Mouse (Mus musculus) urinary bladder, postnatal 10 days (tissue): ENCODE measurements around the gene Hoxd11.

Source experiments
- DNase-seq: peaks from one replicate; pipeline ENCODE4 v3.0.0; 2022; ENCODE audit warnings: low spot score

The Hoxd11 gene

DNA sequence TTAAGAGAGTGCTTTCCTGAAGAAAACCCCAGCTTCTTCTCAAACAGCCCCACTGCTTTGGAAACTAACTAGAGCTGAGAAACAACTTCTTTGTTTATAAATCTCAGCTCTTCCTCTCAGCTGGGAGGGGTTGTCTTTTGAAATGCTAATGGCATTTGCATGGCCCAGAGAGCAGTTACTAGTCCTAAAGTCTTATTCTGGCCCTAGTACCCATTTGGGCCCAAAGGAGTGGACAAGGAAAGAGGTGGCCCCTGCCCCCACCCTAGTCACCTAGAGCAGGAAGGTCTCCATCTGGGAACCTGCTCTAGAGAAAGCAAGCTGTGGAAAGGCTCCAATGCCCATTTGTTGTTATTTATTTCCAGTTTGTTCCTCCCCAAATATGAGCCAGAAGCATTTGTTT lies 51.7 kb downstream of the Hoxd11 start:
- DNase-seq = no peak

DNA sequence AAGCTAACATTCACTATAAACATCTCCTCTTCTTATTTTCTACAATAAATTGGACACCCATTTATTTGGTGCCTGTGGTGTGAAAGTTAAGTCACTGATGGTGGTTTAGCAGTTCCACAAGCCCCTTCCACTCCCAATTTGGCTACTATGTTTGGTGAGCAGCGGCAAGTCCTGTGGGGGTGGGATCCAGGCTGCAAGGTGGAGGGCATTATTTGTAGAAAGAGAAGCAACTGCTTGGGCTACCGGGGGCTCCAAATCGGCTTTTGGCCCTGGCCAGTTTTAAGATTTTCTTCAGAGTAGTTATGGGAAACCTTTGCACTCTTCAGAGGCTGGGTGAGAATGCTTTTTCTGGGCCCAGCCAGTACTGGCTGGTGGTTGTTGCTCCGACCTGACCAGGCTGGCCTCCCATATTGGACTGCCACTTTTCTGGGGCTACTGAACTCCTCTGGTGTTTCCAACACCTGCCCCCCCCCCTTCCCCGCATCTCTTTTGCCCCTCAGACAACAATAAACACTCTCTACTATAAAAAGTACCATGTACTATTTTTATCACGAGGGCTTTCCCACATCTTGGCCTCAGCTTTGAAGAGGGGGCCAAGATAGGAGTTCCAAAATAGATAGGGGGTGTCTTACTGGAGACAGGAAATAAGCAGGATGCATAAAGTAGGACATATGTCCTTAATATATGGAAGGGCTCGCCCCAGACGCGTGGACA lies 52.6 kb downstream of the Hoxd11 start:
- no peak for DNase-seq

DNA sequence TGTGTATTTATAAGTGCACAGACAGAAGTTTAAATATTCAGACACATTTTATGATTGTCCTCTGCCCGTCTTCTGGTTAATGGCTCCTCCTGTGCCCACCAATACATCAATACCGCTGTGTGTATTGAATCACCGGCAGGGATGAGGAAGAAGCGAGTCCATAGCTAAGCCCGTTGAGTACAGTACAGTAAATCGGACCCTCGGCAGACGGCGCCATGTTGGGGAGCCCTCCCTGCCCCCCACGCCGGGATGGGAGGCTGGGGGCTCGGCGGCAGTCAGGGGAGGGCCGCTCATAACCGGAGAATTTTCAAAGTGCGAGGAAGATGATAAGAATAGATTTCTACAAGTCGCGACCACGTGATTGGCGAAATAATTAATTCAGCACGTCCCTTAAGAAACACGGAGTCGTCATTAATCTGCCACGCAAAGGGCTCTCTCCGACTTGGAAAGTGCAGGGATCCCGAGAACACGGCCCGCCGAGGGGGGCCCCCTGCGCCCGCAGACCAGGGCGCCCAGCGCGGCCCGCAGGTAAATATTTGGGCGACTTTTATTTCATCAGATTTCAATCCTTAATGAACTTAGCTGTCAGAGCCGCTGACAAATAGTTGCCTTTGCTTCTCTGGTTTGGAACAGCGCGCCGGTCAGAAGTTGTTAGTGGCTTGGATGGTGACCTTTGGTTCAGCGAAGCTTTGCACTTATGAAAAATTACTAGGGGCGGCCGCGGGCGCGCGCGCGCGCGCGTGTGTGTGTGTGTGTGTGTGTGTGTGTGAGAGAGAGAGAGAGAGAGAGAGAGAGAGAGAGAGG lies 53.4 kb downstream of the Hoxd11 start:
- DNase-seq = no peak

DNA sequence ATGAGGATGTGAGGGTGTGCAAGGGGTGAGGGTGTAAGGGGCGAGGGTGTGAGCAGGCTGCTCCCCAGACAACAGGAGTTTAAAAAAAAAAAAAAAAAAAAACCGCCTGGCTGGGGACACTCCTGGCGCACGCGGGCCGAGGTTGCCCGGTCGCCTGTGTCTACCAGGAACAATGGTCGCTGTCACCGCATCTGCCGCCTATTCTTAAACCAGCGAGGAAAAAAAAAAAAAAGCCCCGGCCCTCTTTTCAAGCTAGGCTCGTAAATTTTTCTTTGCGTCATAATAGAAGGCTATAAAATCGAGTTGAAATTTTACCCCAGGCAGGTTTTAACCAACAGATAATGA lies 53.9 kb downstream of the Hoxd11 start:
- DNase-seq = no peak

DNA sequence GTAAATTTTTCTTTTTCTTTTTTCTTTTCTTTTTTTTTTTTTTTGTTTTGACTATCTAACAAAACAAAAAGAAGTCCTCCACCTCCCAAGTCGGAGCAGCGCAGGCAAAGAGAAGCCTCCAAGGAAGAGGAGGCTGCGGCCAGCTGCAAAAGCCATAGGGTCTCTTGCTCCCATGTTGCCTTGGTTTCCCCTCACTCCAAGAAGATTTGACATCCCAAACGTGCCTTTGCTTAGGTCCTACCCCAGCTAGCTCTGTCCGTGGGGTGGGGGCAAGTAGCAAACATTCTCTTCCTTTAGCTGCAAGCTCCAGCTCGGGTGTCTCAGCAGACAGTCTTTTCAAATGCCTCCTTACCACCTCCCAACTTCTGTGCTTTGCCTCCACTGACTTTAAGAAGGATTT lies 54.4 kb downstream of the Hoxd11 start:
- DNase-seq = no peak

DNA sequence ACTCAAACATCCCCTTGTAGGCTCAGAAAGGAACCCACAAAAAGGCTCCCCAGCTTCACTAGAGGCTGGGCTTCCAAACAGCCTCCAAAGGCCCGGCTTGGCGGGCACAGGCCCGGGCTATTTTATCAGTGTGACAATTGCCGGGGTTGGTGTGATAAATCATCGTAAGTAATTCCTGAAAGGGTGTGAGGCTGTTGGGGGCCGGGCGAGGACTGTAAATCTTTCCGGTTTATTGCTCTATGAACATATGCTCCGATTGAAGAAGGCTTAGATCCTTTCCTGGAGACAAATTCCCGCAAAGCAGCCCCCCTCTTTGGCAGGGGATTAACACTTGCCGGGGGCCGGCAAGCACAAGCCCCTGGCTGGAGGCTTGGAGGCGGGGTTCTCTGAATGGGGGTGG lies 55.1 kb downstream of the Hoxd11 start:
- no peak for DNase-seq

DNA sequence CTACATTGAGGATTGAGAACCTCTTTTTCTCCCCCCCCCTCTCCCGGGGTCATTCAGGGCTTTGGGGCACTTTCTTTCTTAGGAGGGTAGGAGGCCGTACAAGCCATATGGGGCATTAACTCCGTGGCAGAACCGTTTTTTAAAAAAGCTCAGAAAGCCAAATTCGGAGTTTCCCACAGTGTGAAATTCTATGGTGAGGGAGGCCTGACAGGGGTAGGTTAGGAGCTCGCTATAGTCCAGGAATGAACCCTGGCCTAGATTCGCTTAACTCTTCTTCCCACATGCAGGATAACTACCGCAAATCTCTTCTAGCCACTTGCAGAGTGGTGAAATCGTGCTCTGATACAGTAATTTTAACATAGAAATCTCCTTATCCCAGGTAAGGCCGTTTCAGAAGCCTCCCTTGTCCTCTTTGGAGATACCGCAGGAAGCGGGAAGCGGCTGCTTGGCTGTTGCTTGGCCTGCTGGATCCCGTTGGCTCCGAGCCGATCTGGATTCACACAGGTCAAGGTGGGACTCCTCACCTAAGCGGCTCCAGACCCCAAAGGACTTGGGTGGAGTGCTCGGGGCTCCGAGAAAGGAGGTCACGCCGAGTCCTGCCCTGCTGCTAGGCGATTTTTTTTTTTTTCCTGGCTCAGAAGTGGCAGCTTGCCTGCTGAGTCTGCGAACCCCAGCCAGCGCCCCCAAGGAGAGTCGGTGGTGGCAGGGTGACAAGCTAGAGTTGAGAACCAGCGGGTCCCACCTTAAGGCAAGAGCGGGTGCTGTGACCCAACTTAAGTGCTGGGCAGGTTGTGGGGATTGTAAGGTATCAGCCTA lies 55.8 kb downstream of the Hoxd11 start:
- no peak for DNase-seq

DNA sequence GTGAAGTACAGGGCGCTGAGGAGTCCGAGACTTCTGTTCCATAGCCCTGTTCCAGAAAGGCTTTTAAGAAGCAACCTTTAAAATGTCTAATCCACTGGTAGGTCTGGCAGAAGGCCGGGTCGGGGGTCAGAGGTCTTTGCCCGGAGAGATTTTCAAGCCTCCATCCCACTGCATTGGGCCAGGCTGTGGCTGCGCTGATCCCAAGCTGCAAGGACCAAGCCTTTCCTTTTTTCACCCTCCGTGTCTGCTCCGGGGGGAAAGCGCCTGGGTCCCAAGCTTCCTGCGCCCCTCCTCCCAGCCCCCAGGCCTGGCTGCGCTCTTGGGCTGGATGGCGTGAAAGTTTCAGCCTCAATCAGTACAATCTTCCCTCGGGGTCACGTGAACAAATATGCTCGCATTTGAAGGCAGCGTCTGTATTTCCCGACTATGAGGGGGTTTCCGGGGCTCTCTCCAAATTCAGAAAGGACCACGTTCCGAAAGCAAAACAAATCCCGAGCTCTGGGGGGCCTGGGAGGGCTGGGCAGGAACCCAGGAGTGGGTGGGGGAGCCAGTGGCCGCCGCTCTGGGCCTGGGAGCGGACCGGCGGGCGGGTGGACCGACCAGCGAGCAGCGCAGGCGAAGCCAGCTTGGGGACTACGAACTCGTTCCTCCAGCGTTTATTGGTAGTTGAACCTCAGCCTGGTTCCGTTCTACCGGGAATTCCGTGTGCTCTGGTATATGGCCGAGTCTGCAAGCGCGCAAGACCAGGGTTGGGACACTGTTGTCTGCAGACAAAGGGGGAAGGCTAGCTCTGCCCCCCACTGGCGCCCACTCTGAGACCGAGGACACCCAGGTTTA lies 56.7 kb downstream of the Hoxd11 start:
- DNase-seq = no peak
